Mouse (Mus musculus): Measurements from ENCODE around the gene Aftph. TPM values are rescaled to one million over a fixed set of nuclear protein-coding genes. Genes with fewer than 3 reads are reported as not detected.
"Not testable (repeated sequence)": the region's sequence is repeated elsewhere in the genome, so short reads cannot be mapped to it uniquely, and the experiment has no call there.

Aftph gene
- polyA plus RNA-seq, 1 experiment = 95.8 TPM

DNA sequence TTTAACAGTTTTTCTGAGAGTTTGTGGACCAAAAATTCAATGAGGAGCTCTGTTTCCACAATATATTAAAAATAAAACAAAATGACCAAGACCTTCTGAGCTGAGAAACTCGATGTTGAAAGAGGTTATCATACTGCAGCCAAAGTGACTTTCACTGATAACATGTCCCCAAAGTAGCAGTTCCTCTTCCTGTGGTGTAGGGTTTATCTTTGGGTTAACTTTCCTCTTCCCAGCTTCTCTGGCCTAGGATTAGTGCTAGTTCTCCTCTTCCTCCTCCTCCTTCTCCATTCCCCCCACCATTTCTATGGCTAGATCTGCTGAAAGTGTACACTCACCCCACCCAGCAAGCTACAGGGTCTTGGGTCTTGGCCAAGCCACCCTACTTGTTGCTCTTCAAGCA lies 36.9 kb upstream of the Aftph start:
- H3K4me3 ChIP-seq (ENCODE audit: insufficient read depth, low read length) = no peak overlapping the region
- TF ChIP-seq CTCF (IDR thresholded peaks at IDR 0.05; ENCODE audit: low read depth, low read length) = no peak
- TF ChIP-seq POLR2A (IDR thresholded peaks at IDR 0.05; ENCODE audit: borderline replicate concordance, low read depth, low read length) = no peak
- H3K27ac ChIP-seq (ENCODE audit: insufficient read depth, low read depth, low read length) = no peak overlapping the region
- H3K4me1 ChIP-seq (ENCODE audit: control insufficient read depth, insufficient read depth, low read length) = peaks cover 5% of the 10 kb centered on the region

DNA sequence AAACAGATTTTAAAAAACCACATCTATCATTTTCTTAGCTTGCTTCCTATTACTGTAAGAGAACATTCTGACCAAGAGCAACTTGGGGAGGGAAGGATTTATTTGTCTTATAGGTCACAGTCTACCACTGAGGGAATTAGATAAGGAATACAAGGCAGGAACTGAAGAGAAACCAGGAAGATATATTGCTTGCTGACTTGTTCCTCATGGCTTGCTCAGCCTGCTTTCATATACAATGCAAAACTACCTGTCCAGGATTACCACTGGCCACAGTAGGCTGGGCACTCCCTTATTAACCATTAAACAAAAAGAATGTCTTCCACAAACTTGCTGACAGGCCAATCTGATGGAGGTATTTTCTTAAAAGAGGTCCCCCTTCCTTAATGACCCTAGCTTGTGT lies 35.3 kb upstream of the Aftph start:
- no peak overlapping the region for H3K27ac ChIP-seq (ENCODE audit: insufficient read depth, low read depth, low read length)
- peaks cover 5% of the 10 kb centered on the region for H3K4me1 ChIP-seq (ENCODE audit: control insufficient read depth, insufficient read depth, low read length)
- no peak overlapping the region for H3K4me3 ChIP-seq (ENCODE audit: insufficient read depth, low read length)

DNA sequence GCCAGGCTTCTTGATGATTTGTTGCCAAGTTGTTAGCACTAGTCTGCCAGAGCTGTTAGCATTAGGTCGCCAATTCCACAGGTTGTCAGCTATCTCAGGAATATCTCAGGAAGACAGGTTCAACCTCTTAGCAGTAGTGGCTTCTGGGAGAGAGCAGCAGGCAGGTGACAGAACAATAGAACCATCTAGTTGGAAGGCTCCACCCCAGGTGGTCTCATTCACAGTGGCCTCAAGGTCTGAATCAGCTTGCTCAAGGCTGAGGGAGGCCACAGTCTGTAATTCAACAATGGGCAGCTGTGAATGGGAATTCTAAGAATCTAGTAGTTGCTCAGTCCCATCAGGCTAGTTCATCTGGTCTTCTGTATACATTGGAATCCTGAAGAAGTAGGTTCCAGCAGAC lies 31.3 kb upstream of the Aftph start:
- Histone ChIP-seq H3K4me3 (ENCODE audit: insufficient read depth, low read length) (no peak overlapping the region), H3K4me1 (ENCODE audit: control insufficient read depth, insufficient read depth, low read length) (peaks cover 3% of the 10 kb centered on the region), H3K27ac (ENCODE audit: insufficient read depth, low read depth, low read length) (no peak overlapping the region)
- no peak for TF ChIP-seq POLR2A (IDR thresholded peaks at IDR 0.05; ENCODE audit: borderline replicate concordance, low read depth, low read length)
- TF ChIP-seq CTCF (IDR thresholded peaks at IDR 0.05; ENCODE audit: low read depth, low read length) = no peak

More for the DNA sequence above, 35.3 kb upstream of the Aftph start:
- no peak for TF ChIP-seq POLR2A (IDR thresholded peaks at IDR 0.05; ENCODE audit: borderline replicate concordance, low read depth, low read length)
- TF ChIP-seq CTCF (IDR thresholded peaks at IDR 0.05; ENCODE audit: low read depth, low read length) = no peak

DNA sequence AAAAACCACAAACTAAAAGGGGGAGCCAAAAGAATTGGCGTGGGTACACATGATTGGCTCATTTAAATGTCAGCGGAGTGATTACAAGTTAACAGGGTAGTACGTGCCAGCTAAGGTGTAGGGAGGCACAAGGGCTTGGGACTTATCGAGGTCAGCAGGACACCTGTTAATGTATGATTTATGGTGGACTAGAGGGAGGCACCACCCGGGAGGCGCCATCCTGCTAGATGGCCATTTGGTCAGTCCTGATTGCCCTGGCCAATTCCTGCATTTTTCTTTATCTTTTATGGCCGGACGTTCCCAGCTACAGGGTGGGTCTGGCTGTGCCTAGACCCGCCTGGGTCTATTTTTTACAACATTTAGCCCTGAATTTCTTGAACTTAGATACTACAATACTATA lies 30.4 kb upstream of the Aftph start:
- H3K4me3 ChIP-seq (ENCODE audit: insufficient read depth, low read length); H3K4me1 ChIP-seq (ENCODE audit: control insufficient read depth, insufficient read depth, low read length); H3K27ac ChIP-seq (ENCODE audit: insufficient read depth, low read depth, low read length): not testable (repeated sequence)

DNA sequence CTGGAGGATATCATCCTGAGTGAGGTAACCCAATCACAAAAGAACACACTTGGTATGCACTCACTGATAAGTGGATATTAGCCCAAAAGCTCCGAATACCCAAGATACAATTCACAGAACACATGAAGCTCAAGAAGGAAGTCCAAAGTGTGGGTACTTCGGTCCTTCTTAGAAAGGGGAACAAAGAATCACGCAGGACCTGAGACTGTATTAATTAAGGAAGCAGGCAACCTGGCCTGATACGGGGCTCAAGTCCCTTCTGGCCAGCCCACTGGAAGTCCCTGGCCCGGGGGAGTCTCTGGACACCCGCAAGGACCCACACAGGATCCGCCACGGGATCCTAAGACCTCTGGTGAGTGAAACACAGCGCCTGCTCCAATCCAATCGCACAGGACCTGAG lies 20.6 kb upstream of the Aftph start:
- not testable (repeated sequence) for H3K4me3 ChIP-seq (ENCODE audit: insufficient read depth, low read length); H3K27ac ChIP-seq (ENCODE audit: insufficient read depth, low read depth, low read length); H3K4me1 ChIP-seq (ENCODE audit: control insufficient read depth, insufficient read depth, low read length)

DNA sequence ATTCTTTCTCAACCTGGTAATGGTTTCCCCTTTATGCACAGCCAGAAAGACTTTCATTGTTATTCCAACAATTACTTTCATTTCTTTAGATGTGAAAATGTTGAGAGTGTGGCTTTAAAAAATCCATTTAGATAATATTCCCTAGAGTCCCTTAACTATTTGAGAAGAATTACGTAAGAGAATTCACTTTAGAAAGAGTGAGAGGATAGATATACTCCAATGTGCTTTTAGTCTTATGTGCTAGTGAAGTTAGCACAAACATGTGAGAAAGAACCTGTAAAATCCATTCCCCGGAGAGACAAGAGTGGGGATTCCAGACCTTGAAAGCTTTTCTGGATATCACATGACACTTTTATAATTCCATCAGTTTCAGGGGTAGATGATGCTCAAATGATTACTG lies 9.2 kb upstream of the Aftph start:
- H3K27ac ChIP-seq (ENCODE audit: insufficient read depth, low read depth, low read length) = no peak overlapping the region
- TF ChIP-seq CTCF (IDR thresholded peaks at IDR 0.05; ENCODE audit: low read depth, low read length) (no peak), POLR2A (IDR thresholded peaks at IDR 0.05; ENCODE audit: borderline replicate concordance, low read depth, low read length) (no peak)

DNA sequence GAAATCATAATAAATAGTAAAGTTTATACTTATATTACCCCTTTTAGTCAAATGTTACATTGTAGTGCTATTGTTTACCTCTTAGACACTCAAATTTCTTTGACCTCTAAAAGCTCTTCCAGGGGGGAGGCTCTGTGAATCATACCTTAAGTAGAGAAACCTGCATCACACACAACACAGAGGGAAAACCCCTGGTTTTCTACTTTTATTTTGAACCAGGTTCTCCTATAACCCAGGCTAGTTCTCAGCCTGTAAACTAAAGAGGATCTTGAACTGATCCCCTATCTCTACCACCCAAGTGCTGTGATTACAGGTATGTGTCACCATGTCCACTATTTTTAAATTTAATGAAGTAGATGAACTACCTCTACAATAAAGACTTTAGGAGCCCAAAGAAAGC lies 2.0 kb upstream of the Aftph start:
- TF ChIP-seq CTCF (IDR thresholded peaks at IDR 0.05; ENCODE audit: low read depth, low read length) = no peak
- no peak for TF ChIP-seq POLR2A (IDR thresholded peaks at IDR 0.05; ENCODE audit: borderline replicate concordance, low read depth, low read length)
- H3K4me3 ChIP-seq (ENCODE audit: insufficient read depth, low read length) = no peak overlapping the region
- H3K4me1 ChIP-seq (ENCODE audit: control insufficient read depth, insufficient read depth, low read length) = peaks cover 11% of the 10 kb centered on the region
- no peak overlapping the region for H3K27ac ChIP-seq (ENCODE audit: insufficient read depth, low read depth, low read length)

More for the DNA sequence above, 9.2 kb upstream of the Aftph start:
- H3K4me1 ChIP-seq (ENCODE audit: control insufficient read depth, insufficient read depth, low read length) = no peaks in the 10 kb centered on the region
- no peak overlapping the region for H3K4me3 ChIP-seq (ENCODE audit: insufficient read depth, low read length)

DNA sequence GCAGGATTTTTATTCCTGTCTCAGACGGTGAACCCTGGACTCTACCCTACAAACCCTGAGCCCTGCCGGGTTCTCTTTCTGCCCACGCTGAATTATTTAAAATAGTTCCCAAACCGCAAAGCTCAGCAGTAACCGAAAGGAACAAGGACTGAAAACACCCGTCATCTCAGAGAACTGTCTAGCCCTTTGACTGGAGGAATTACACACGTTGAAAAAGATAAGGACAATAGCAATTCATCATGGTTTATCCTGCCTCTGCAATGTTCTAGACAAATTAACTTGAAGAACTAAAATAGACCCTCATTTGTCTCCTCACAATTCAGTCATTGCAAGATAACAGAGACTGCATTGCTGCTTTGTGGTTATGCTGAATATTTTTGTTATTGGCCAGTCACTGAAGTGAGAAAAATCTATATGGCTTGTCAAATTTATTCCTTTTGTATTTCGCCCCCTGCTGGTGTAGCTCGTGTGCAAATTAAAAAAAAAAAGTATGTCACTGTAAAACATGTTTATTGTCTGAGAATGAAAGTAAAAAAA lies 1.0 kb upstream of the Aftph start:
- H3K4me1 ChIP-seq (ENCODE audit: control insufficient read depth, insufficient read depth, low read length) = peaks cover 11% of the 10 kb centered on the region
- peak overlapping the region; percentile 99 for H3K27ac ChIP-seq (ENCODE audit: insufficient read depth, low read depth, low read length)
- no peak for TF ChIP-seq POLR2A (IDR thresholded peaks at IDR 0.05; ENCODE audit: borderline replicate concordance, low read depth, low read length)
- TF ChIP-seq CTCF (IDR thresholded peaks at IDR 0.05; ENCODE audit: low read depth, low read length) = no peak
- H3K4me3 ChIP-seq (ENCODE audit: insufficient read depth, low read length) = peak overlapping the region; percentile 73

- TF ChIP-seq POLR2A (IDR thresholded peaks at IDR 0.05; ENCODE audit: borderline replicate concordance, low read depth, low read length) = no peak
- TF ChIP-seq CTCF (IDR thresholded peaks at IDR 0.05; ENCODE audit: low read depth, low read length) = no peak
- peak overlapping the region; percentile 99 for H3K27ac ChIP-seq (ENCODE audit: insufficient read depth, low read depth, low read length)
- H3K4me3 ChIP-seq (ENCODE audit: insufficient read depth, low read length) = peak overlapping the region; percentile 73
- peaks cover 15% of the 10 kb centered on the region for H3K4me1 ChIP-seq (ENCODE audit: control insufficient read depth, insufficient read depth, low read length)
These were observed 748 bp downstream of the Aftph start for GRCm38 (mm10) chr11:20740481-20741200.

DNA sequence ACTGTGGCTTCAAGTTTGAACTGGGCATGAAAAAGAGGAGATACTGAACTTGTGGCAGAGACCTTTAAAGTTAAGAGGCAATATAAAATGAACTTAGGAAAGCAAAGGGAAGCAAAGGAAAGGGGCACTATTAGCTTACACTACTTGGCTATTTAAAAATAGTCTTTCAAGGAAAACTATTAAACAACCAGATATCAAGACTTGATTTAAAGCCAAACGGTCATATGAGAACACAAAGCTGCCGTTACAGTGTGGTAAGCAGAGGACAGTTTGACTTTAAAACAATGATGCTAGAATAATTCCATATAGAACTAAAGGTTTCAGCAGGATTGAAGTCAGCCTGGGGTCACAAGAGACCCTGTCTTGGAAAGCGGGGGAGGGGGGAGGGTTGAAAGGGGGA lies 7.3 kb downstream of the Aftph start:
- TF ChIP-seq POLR2A (IDR thresholded peaks at IDR 0.05; ENCODE audit: borderline replicate concordance, low read depth, low read length) (no peak), CTCF (IDR thresholded peaks at IDR 0.05; ENCODE audit: low read depth, low read length) (no peak)
- H3K4me1 ChIP-seq (ENCODE audit: control insufficient read depth, insufficient read depth, low read length) = peaks cover 39% of the 10 kb centered on the region
- H3K27ac ChIP-seq (ENCODE audit: insufficient read depth, low read depth, low read length) = peak overlapping the region; percentile 1; the same call in 1 of the 2 replicates
- H3K4me3 ChIP-seq (ENCODE audit: insufficient read depth, low read length) = no peak overlapping the region
